Mouse (Mus musculus) small intestine, adult 2 months (tissue): ENCODE data around the gene Olfr775. TPM values are rescaled to one million over a fixed set of nuclear protein-coding genes. Genes with fewer than 3 reads are reported as not detected.

Experiments used
- H3K27ac ChIP-seq: fragments of 200-500 bp; 2 replicates; pipeline ENCODE4 v1.5.1; 2012; ENCODE audit warnings: low read depth, low read length, control low read depth, inconsistent platforms; ENCODE audit not compliant: insufficient read depth
- H3K27me3 ChIP-seq: fragments of 200-500 bp; 2 replicates; pipeline ENCODE4 v1.6.1; 2012; ENCODE audit warnings: mild to moderate bottlenecking, moderate library complexity, low read length, inconsistent platforms; ENCODE audit not compliant: control insufficient read depth, insufficient read depth
- H3K36me3 ChIP-seq: fragments of 200-500 bp; 2 replicates; pipeline ENCODE4 v1.6.1; 2012; ENCODE audit warnings: mild to moderate bottlenecking, low read length, control low read depth, inconsistent platforms; ENCODE audit not compliant: control insufficient read depth, insufficient read depth
- H3K4me1 ChIP-seq: fragments of 200-500 bp; 2 replicates; pipeline ENCODE4 v1.6.1; 2012; ENCODE audit warnings: low read length, inconsistent platforms, mixed read lengths; ENCODE audit not compliant: control insufficient read depth, insufficient read depth, insufficient read length
- H3K4me3 ChIP-seq: fragments of 200-500 bp; 2 replicates; pipeline ENCODE4 v1.5.1; 2012; ENCODE audit warnings: low read depth, mild to moderate bottlenecking, control low read depth, inconsistent platforms, low read length, moderate library complexity
- CTCF ChIP-seq: fragments of 200-500 bp; IDR thresholded peaks from 2 replicates; pipeline ENCODE4 v1.5.1; 2012; ENCODE audit warnings: low read depth, mild to moderate bottlenecking, control low read depth, inconsistent platforms, low read length, moderate library complexity, mixed read lengths; ENCODE audit not compliant: insufficient replicate concordance, insufficient read length; ENCODE audit errors: extremely low read depth
- POLR2A ChIP-seq: fragments of 200-500 bp; IDR thresholded peaks from 2 replicates; pipeline ENCODE4 v1.6.1; 2012; ENCODE audit warnings: low read depth, mild to moderate bottlenecking, control low read depth, inconsistent platforms, low read length, moderate library complexity
- WGBS: fragments of 180-500 bp; shearing (Covaris S2); methylation state at CpG from one replicate; pipeline ENCODE4 v1.1.7; 2018; 5-methylcytosine and 5-hydroxymethylcytosine counted together
- polyA plus RNA-seq: library from polyadenylated mRNA; depleted of rRNA; stranded (reverse); fragments of >200 nt; gene quantifications from 2 replicates; pipeline ENCODE4 v1.2.3, GENCODE M21; 2012; rRNA removed

The Olfr775 gene
- not detected in 2 replicates for polyA plus RNA-seq

- TF ChIP-seq CTCF (no peak), POLR2A (no peak)
- Histone ChIP-seq H3K27ac (no peak within 1 kb of the TSS), H3K4me3 (no peak within 1 kb of the TSS), H3K4me1 (no peaks in the 10 kb centered on the region), H3K36me3 (no peaks in the 10 kb centered on the region), H3K27me3 (no peaks in the 10 kb centered on the region)
- 73% methylated on average over 3 of the region's 3 CpGs for WGBS
Observed at GRCm38 (mm10) chr10:129248112-129248511, at the start of gene Olfr775. TSS of gene Olfr775 (plus strand) at chr10:129248412.

- Histone ChIP-seq H3K4me1 (no peaks in the 10 kb centered on the region), H3K27ac (no peak overlapping the region), H3K27me3 (no peaks in the 10 kb centered on the region), H3K36me3 (no peaks in the 10 kb centered on the region), H3K4me3 (no peak overlapping the region)
- WGBS = 78% methylated on average over 1 of the region's 1 CpGs
- TF ChIP-seq CTCF = no peak
Observed at GRCm38 (mm10) chr10:129230737-129231136, 17.5 kb upstream of the Olfr775 start.

DNA sequence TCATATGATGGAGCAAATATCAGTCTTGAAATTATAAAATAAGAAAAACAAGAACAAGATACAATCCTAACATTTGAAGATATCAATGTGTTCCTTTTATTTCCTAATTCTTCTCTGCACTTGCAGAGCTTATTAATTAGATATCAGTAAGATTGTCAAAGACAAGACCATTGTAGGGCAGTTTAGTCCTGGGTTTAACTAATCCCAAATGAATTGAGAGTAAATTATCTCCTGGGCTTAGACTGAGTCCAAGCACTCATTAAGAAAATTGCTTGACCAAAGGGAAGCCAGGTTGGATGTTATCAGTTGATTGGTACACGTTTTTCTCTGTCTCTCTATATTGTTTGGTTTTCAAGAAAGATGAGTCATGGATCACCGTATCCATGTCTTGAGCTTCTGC lies 12.3 kb upstream of the Olfr775 start, which contains the start of gene Olfr774:
Olfr774 (plus strand) TSS at position 301 of the 400 bp plus-strand sequence.
- no peak for TF ChIP-seq CTCF
- no peak for TF ChIP-seq POLR2A
- H3K36me3 ChIP-seq = no peaks in the 10 kb centered on the region
- no peak within 1 kb of the TSS for H3K4me3 ChIP-seq
- no peaks in the 10 kb centered on the region for H3K27me3 ChIP-seq
- 60% methylated on average over 2 of the region's 2 CpGs for WGBS
- no peaks in the 10 kb centered on the region for H3K4me1 ChIP-seq
- no peak within 1 kb of the TSS for H3K27ac ChIP-seq

GRCm38 (mm10) chr10:129258827-129259226 lies 10.6 kb downstream of the Olfr775 start, which contains the start of gene Olfr776:
TSS of gene Olfr776 (plus strand) at chr10:129259127.
- Histone ChIP-seq H3K36me3 (no peaks in the 10 kb centered on the region), H3K4me3 (no peak within 1 kb of the TSS), H3K27ac (no peak within 1 kb of the TSS), H3K27me3 (no peaks in the 10 kb centered on the region), H3K4me1 (no peaks in the 10 kb centered on the region)
- no peak for TF ChIP-seq POLR2A
- TF ChIP-seq CTCF = no peak

DNA sequence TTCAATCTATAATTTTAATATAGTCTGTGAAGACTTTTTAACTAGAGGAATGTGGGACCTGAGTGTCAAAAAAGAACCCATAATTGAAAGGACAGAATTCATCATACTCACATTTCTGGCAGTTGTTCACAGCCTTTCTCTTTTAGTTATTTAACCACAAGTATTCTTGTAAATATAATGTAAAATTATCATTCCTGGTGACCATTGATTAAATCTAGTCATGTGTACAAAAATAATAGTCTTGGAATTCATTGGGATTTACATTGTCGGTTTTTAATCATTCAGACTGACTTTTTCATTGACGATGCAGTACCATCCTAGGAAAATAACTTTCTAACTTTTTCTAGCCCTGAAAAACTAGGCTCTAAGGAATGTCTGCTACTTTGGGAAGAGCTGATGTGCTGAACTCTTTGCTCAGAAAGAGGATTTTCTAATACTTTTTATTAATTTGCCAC lies 22.9 kb downstream of the Olfr775 start, which contains the start of gene Olfr777:
Olfr777 (minus strand) TSS at position 405 of the 455 bp plus-strand sequence.
- Histone ChIP-seq H3K36me3 (no peaks in the 10 kb centered on the region), H3K27me3 (no peaks in the 10 kb centered on the region), H3K27ac (no peak within 1 kb of the TSS), H3K4me1 (no peaks in the 10 kb centered on the region), H3K4me3 (no peak within 1 kb of the TSS)
- TF ChIP-seq CTCF = no peak
- no peak for TF ChIP-seq POLR2A
- WGBS = 90% methylated on average over 2 of the region's 2 CpGs

Other genes starting within 250 kb of the Olfr775 start
- gene Olfr763, start 237.6 kb upstream of the Olfr775 start, polyA plus RNA-seq = not detected in 2 replicates
- gene Olfr764-ps1, start 208.5 kb upstream of the Olfr775 start, polyA plus RNA-seq = not detected in 2 replicates
- gene Olfr765, start 198.4 kb upstream of the Olfr775 start, polyA plus RNA-seq = not detected in 2 replicates
- gene Olfr766-ps1, start 179.4 kb upstream of the Olfr775 start, polyA plus RNA-seq = not detected in 2 replicates
- not detected in 2 replicates for gene Olfr767, start 165.5 kb upstream of the Olfr775 start, polyA plus RNA-seq
- not detected in 2 replicates for gene Olfr768, start 149.0 kb upstream of the Olfr775 start, polyA plus RNA-seq
- gene Olfr769, start 130.6 kb upstream of the Olfr775 start, polyA plus RNA-seq = not detected in 2 replicates
- gene Olfr770, start 109.4 kb upstream of the Olfr775 start, polyA plus RNA-seq = not detected in 2 replicates
- gene Olfr771, start 83.7 kb upstream of the Olfr775 start, polyA plus RNA-seq = not detected in 2 replicates
- gene Olfr772, start 70.5 kb upstream of the Olfr775 start, polyA plus RNA-seq = not detected in 2 replicates
- gene Olfr773, start 61.0 kb upstream of the Olfr775 start, polyA plus RNA-seq = not detected in 2 replicates
- not detected in 2 replicates for gene Olfr774, start 12.2 kb upstream of the Olfr775 start, polyA plus RNA-seq
- gene Olfr776, start 10.7 kb downstream of the Olfr775 start, polyA plus RNA-seq = not detected in 2 replicates
- gene Olfr777, start 23.1 kb downstream of the Olfr775 start, polyA plus RNA-seq = not detected in 2 replicates
- gene Olfr780, start 69.7 kb downstream of the Olfr775 start, polyA plus RNA-seq = not detected in 2 replicates
- gene Olfr781, start 80.4 kb downstream of the Olfr775 start, polyA plus RNA-seq = not detected in 2 replicates
- not detected in 2 replicates for gene Olfr782, start 100.4 kb downstream of the Olfr775 start, polyA plus RNA-seq
- gene Olfr784, start 135.7 kb downstream of the Olfr775 start, polyA plus RNA-seq = not detected in 2 replicates
- not detected in 2 replicates for gene Olfr785, start 157.0 kb downstream of the Olfr775 start, polyA plus RNA-seq
- gene Olfr786, start 178.9 kb downstream of the Olfr775 start, polyA plus RNA-seq = not detected in 2 replicates
- gene Olfr787, start 213.4 kb downstream of the Olfr775 start, polyA plus RNA-seq = not detected in 2 replicates
- gene Olfr788, start 222.6 kb downstream of the Olfr775 start, polyA plus RNA-seq = not detected in 2 replicates
- gene Olfr789, start 236.3 kb downstream of the Olfr775 start, polyA plus RNA-seq = not detected in 2 replicates